Mouse (Mus musculus) stomach, postnatal 0 days (tissue): ENCODE data around the gene Uqcc1. TPM values are rescaled to one million over a fixed set of nuclear protein-coding genes. Genes with fewer than 3 reads are reported as not detected.
A peak's percentile ranks its signal among the peaks of the same experiment; 100 is the strongest.

Experiments
- ATAC-seq: fragments of 200-750 bp; cut with Nextera tagmentation; 2 replicates; pipeline ENCODE4 v1.8.0; 2017; ENCODE audit not compliant: low FRiP score, low TSS enrichment
- DNase-seq: peaks from one replicate; pipeline ENCODE4 v3.0.0-alpha.2; 2016; ENCODE audit warnings: low spot score
- H3K27ac ChIP-seq: fragments of 300-500 bp; sonication (generic); replicated peaks from 2 replicates; pipeline ENCODE4 v1.5.1; 2014; ENCODE audit warnings: mild to moderate bottlenecking, control low read depth
- H3K27me3 ChIP-seq: fragments of 300-500 bp; sonication (generic); 2 replicates; pipeline ENCODE4 v1.6.1; 2014; ENCODE audit warnings: low read length; ENCODE audit not compliant: control insufficient read depth, insufficient read depth
- H3K36me3 ChIP-seq: fragments of 300-500 bp; sonication (generic); 2 replicates; pipeline ENCODE4 v1.6.1; 2014; ENCODE audit warnings: low read length, mixed read lengths; ENCODE audit not compliant: control insufficient read depth, insufficient read depth
- H3K4me1 ChIP-seq: fragments of 300-500 bp; sonication (generic); replicated peaks from 2 replicates; pipeline ENCODE4 v1.6.1; 2014; ENCODE audit warnings: antibody characterized with exemption; ENCODE audit not compliant: control insufficient read depth, insufficient read depth
- H3K4me2 ChIP-seq: fragments of 300-500 bp; sonication (generic); replicated peaks from 2 replicates; pipeline ENCODE4 v1.6.1; 2014; ENCODE audit warnings: low read depth, mild to moderate bottlenecking, control low read depth, moderate library complexity
- H3K4me3 ChIP-seq: fragments of 300-500 bp; sonication (generic); 2 replicates; pipeline ENCODE4 v1.5.1; 2014; ENCODE audit warnings: low read depth, low read length, control low read depth
- H3K9ac ChIP-seq: fragments of 300-500 bp; sonication (generic); 2 replicates; pipeline ENCODE4 v1.6.1; 2014; ENCODE audit warnings: mild to moderate bottlenecking, low read length, control low read depth, mixed read lengths
- H3K9me3 ChIP-seq: fragments of 300-500 bp; sonication (generic); 2 replicates; pipeline ENCODE4 v1.6.1; 2016; ENCODE audit warnings: low read length; ENCODE audit not compliant: control insufficient read depth
- CTCF ChIP-seq: IDR thresholded peaks from 2 replicates; pipeline ENCODE4 v1.5.1; 2016; ENCODE audit warnings: antibody characterized with exemption, low read depth, mild to moderate bottlenecking, moderate library complexity
- EP300 ChIP-seq: optimal IDR thresholded peaks from 2 replicates; pipeline ENCODE3; 2016; ENCODE audit warnings: antibody characterized with exemption
- WGBS: fragments of 180-500 bp; shearing (Covaris S2); extraction: QIAGEN DNeasy Blood & Tissue Kit; methylation state at CpG from one replicate; pipeline ENCODE4 v1.1.7; 2014; 5-methylcytosine and 5-hydroxymethylcytosine counted together
- polyA plus RNA-seq: library from polyadenylated mRNA; unstranded; fragments of >200 nt; fragmentation: Nextera tagmentation; extraction: Ambion mirVana; gene quantifications from 2 replicates; pipeline ENCODE4 v1.2.1, GENCODE M21; 2015

Uqcc1 gene
- polyA plus RNA-seq, 1 experiment from 2014 or later: 41.9 TPM

- Histone ChIP-seq H3K4me3 (no peak overlapping the region), H3K4me1 (peaks cover 3% of the 10 kb centered on the region; the same call in 1 of the 2 replicates), H3K36me3 (no peaks in the 10 kb centered on the region), H3K9me3 (no peaks in the 10 kb centered on the region), H3K4me2 (no peak overlapping the region), H3K27ac (no peak overlapping the region), H3K27me3 (no peaks in the 10 kb centered on the region), H3K9ac (no peak overlapping the region)
- TF ChIP-seq CTCF (no peak), EP300 (no peak)
- ATAC-seq (no peak), DNase-seq (peak; percentile 55)
- 23% methylated on average over 5 of the region's 5 CpGs for WGBS
Observed at GRCm38 (mm10) chr2:155814829-155815228, 115.3 kb downstream of the Uqcc1 start.

GRCm38 (mm10) chr2:155812637-155813036 is 117.5 kb downstream of the Uqcc1 start:
- Histone ChIP-seq H3K9me3 (no peaks in the 10 kb centered on the region), H3K4me2 (no peak overlapping the region), H3K36me3 (no peaks in the 10 kb centered on the region), H3K4me3 (no peak overlapping the region), H3K27ac (no peak overlapping the region), H3K9ac (no peak overlapping the region), H3K4me1 (no peaks in the 10 kb centered on the region), H3K27me3 (no peaks in the 10 kb centered on the region)
- 67% methylated on average over 4 of the region's 4 CpGs for WGBS
- TF ChIP-seq EP300 (no peak), CTCF (no peak)
- DNase-seq (no peak), ATAC-seq (no peak)

DNA sequence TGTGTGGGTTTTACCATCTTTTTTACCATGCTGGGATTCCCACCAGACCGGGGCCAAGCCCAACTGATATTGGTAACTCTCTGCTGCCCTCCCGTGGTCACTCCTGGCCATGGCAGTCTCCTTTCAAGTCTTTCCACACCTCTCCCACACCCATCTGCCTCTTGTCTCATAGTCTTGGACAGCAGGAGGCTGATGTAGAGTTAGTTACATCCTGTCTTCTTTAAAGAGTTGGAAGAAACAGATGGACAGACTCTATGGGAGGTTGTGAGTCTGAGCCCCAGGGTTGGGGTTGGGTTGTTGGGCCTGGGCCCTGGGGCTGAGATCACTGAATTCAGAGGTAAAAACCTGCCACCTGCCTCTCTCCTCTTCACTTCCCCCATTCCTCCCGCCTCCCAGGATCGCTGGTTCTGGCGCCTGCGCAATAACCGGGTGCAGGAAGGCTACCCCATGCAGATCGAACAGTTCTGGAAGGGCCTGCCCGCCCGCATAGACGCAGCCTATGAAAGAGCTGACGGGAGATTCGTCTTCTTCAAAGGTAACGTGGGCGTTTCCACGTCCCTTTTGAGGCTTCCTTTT is 118.2 kb downstream of the Uqcc1 start:
- TF ChIP-seq CTCF: peak; percentile 94
- no peak for TF ChIP-seq EP300
- H3K27ac ChIP-seq: 0 out of 2 replicates have a peak overlapping the region, but pooled peaks have one; percentile 18
- H3K9me3 ChIP-seq: no peaks in the 10 kb centered on the region
- no peaks in the 10 kb centered on the region for H3K4me1 ChIP-seq
- H3K4me2 ChIP-seq: no peak overlapping the region
- no peaks in the 10 kb centered on the region for H3K27me3 ChIP-seq
- 43% methylated on average over 16 of the region's 16 CpGs for WGBS
- DNase-seq (peak; percentile 84), ATAC-seq (peak; percentile 5; the same call in 1 of the 2 replicates)
- no peaks in the 10 kb centered on the region for H3K36me3 ChIP-seq
- H3K4me3 ChIP-seq: no peak overlapping the region
- H3K9ac ChIP-seq: no peak overlapping the region

GRCm38 (mm10) chr2:155809620-155810019 is 120.5 kb downstream of the Uqcc1 start:
- H3K9ac ChIP-seq: no peak overlapping the region
- DNase-seq: no peak
- no peak overlapping the region for H3K27ac ChIP-seq
- H3K4me3 ChIP-seq: no peak overlapping the region
- no peaks in the 10 kb centered on the region for H3K9me3 ChIP-seq
- no peaks in the 10 kb centered on the region for H3K27me3 ChIP-seq
- 53% methylated on average over 4 of the region's 4 CpGs for WGBS
- TF ChIP-seq CTCF (no peak), EP300 (no peak)
- no peak for ATAC-seq
- H3K36me3 ChIP-seq: no peaks in the 10 kb centered on the region
- no peak overlapping the region for H3K4me2 ChIP-seq
- no peaks in the 10 kb centered on the region for H3K4me1 ChIP-seq

GRCm38 (mm10) chr2:155807408-155807807 is 122.7 kb downstream of the Uqcc1 start:
- 52% methylated on average over 4 of the region's 4 CpGs for WGBS
- no peak overlapping the region for H3K27ac ChIP-seq
- no peak for TF ChIP-seq CTCF
- no peak for TF ChIP-seq EP300
- H3K4me1 ChIP-seq: no peaks in the 10 kb centered on the region
- H3K9me3 ChIP-seq: no peaks in the 10 kb centered on the region
- H3K27me3 ChIP-seq: no peaks in the 10 kb centered on the region
- DNase-seq (no peak), ATAC-seq (no peak)
- no peak overlapping the region for H3K9ac ChIP-seq
- H3K36me3 ChIP-seq: no peaks in the 10 kb centered on the region
- H3K4me2 ChIP-seq: no peak overlapping the region
- H3K4me3 ChIP-seq: no peak overlapping the region

- Histone ChIP-seq H3K27ac (no peak overlapping the region), H3K9me3 (no peaks in the 10 kb centered on the region), H3K9ac (no peak overlapping the region), H3K4me2 (no peak overlapping the region), H3K36me3 (no peaks in the 10 kb centered on the region), H3K4me1 (no peaks in the 10 kb centered on the region), H3K4me3 (no peak overlapping the region), H3K27me3 (no peaks in the 10 kb centered on the region)
- no peak for DNase-seq
- TF ChIP-seq CTCF (no peak), EP300 (no peak)
- WGBS: 53% methylated on average over 5 of the region's 5 CpGs
- no peak for ATAC-seq
Observed at GRCm38 (mm10) chr2:155806548-155806947, 123.6 kb downstream of the Uqcc1 start.
